Mouse (Mus musculus) layer of hippocampus, postnatal 14 days (tissue): ENCODE measurements around the gene Stxbp6. TPM values are rescaled to one million over a fixed set of nuclear protein-coding genes. Genes with fewer than 3 reads are reported as not detected.
"Not testable (repeated sequence)": the region's sequence is repeated elsewhere in the genome, so short reads cannot be mapped to it uniquely, and the experiment has no call there.

Experiments
- DNase-seq, 2 experiments: peaks; one replicate each; pipeline ENCODE4 v3.0.0; 2021 to 2022; ENCODE audit warnings: low spot score in 2 of 2, mixed read lengths in 1 of 2
- total RNA-seq, 2 experiments: library from RNA; stranded (reverse); gene quantifications; 2 replicates each; pipeline ENCODE4 v1.2.3; 2021

Stxbp6 gene
- total RNA-seq, 2 experiments from 2014 or later, result 45.5 to 54.8 TPM

DNA sequence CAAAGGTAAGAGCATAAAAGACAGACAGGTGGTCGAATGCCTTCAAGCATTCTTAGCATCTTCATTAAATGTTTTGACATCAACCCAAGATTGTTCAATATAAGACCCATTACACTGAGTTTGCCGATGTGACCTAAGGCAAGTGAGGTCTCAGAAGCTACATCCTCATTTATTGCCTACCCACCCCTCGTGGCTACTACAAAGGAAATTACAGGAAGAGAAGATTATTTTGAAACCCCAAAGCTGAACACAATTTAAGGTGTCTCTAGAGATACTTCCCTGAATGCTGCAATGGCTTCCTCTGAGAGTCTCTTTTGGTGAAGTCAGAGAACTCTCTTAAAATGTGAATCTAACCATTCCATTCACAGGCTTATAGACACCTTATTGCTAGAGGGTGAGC, 16.5 kb downstream of the Stxbp6 start:
- no peak for DNase-seq

DNA sequence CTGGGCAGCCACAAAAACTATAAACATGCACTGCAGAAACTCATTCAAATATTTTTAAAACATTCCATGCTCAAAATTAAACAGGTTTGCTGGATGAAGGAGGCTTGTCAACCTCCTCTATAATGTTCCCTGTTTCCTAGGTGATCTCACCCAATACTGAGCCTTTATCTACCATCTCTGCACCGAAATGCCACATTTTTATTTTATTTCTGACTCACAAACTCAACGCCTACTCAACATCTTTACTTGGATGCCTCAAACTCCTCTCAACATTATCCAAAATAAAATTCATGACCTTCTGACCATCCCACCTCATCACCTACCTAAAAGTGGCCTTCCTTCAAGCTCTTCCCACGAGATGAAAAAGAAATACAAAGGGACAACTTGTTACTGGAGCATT, 18.1 kb downstream of the Stxbp6 start:
- DNase-seq, result no peak

DNA sequence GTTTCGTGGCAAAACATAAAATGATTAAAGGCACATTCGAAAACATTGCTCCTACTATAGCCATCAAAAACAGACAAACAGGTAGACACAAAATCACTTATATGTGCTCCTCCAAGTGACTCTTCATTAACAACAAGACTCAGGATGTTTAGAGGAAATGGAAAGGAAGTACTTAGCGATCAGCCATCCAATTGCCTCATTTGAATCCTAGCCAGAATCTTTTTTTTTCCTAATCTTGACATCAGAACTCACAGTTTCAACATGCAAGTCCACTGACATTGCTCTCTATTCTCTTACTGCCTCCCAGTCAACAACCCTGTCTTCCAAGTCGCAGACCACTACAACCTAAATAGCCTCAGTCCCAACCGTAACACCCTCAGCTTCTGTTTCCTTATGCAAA, 21.2 kb downstream of the Stxbp6 start:
- DNase-seq, result no peak

DNA sequence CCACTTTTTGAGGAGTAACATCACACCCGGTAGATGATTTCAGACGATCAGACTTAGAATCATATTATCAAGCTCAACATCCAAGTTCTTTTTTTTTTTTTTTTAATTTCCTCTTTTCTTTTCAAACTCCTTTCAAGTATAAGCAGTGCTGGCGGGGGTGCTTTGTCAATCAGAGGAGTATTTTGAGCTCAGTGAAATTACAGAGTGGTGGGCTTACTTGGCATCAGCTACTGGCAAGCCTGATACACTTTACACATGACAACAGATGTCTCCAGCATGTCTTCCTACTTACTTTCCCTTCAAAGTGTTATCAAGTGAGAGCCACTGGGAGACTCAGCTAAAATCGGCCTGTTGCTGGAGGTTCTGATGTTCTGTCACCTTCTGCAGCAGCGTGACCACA, 21.6 kb downstream of the Stxbp6 start:
- no peak for DNase-seq

DNA sequence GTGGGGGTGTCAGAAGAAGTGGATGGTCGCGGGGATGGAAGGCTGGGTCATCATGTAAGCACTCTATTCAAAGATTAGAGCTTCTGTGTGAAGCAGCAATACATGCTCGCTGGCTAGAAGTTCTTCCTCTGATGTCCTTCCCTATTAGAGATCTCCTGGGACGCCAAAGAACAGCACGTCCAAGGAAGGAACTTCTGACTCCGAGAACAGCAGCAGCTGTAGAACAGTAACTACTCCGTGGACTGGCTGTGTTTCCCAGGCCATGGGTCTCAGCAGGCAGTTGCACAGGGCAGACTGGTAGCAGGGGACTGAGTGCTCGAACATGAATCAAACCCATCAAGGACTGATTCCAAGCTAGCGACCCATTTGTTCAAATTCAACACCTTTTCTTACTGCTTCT, 24.6 kb downstream of the Stxbp6 start:
- DNase-seq, result no peak

DNA sequence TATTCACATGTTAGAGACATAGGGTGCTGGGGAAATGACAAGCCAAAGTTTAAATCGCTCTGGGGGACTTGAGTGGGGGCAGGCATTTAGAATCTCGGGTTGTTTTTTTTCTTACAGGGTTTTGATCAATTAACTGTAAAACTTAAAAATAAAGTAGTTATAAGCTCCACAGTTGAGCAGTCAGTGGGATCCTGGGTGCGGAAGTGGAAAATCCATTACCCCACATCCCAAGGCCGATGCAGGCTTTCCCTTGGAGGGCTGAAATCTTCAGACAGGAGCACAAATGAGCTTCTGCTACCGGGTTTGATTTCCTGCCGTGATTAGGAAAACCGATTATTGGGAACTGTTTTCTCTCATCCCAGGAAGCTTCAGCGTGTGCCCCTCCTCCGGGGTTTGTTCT, 26.8 kb downstream of the Stxbp6 start:
- not testable (repeated sequence) for DNase-seq

DNA sequence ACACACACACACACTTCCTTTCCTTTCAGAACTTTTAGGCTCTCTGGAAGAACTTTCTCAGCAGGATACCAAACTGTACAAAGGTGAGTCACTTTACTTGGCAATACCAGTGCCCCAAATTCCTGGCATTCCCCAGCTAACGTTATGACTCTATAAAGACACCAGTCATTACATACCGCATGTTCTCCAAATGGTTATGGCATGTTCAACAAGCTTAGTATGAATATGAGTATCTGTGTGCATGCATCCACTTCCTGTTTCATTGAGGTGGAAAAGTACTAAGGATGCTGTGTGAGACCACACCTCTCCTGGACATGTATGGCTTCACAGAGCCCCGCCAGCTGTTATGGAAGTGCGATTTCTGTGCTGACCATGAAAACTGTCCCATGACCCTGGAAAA, 27.3 kb downstream of the Stxbp6 start:
- no peak for DNase-seq

DNA sequence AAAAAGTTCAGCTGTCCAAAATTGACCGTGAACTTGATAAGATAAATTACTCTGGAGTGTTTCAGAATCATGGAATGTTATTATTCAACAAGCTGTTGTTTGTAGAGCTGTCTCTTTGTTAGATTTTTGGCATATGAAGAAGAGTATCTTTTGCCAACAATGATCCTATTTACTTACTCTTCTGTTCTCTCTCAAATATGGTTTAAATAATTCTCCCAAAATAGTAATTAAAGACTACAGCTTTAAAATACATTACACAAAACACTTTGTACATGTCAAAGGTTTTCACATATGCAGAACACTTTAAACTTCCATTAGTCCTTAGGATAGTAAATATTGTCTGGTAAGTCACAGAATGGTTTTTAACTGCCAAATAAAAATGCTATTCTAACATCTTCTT, 29.9 kb downstream of the Stxbp6 start:
- DNase-seq, result no peak

DNA sequence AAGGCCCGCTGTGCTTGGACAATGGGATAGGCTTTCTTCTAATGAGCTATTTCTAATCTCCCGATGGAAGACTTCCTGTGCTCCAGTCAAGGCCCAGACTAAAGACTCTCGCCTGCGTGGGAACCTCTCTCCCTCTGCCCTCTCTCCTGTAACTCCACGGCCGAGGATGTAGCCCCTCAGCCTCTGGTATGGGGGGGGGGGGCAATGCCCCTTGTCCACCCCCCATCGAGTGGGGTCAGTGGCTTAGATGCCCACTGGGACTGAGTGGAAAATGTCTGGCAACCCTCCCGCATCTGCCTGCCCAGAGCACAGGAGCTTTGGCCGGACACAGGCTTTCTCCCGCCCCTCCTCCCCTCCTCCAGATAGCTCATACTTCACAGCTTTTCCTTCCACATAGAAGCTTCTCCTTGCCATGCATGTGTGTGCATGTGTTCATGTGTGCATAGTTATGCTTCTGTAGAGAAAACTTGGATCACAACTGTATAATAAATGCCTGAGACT, 31.9 kb downstream of the Stxbp6 start:
- DNase-seq, result no peak

DNA sequence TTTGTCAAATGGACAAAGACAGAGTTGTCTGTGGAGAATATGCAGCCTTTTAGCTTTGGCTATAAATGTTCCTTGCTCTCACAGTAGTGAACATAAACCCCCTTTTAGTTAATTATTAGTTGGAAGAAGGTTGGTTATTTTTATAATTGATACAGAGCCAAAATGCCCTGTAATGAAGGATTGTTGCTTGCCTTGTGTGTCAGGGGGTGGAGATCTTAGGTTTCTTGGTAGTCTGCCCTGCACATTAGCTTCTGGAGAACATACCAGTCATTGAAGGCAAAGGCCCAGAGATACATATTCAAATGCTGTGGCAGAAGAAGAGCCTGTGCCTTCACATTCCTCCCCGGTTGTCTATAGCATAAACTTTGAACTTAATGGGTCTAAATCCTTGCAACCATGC, 37.0 kb downstream of the Stxbp6 start:
- DNase-seq, result no peak

DNA sequence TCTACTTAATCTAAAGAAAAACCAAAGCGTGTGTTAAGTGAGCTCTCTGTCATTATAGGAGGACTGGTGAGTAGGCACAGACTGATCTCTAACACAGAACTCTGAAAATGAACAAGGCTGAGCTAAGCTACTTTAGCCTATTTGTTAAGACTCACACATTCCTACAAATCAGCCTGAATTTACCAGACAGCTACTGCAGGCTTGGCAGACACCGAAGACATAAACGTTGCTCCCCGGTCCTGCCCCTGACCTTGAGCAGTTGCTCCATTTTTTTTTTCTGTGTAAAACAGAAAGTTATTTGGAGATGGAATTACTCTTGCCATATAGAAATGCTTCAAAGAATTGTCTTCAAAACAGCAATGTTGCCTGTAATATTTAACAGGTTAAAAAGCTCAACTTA, 37.4 kb downstream of the Stxbp6 start:
- no peak for DNase-seq

DNA sequence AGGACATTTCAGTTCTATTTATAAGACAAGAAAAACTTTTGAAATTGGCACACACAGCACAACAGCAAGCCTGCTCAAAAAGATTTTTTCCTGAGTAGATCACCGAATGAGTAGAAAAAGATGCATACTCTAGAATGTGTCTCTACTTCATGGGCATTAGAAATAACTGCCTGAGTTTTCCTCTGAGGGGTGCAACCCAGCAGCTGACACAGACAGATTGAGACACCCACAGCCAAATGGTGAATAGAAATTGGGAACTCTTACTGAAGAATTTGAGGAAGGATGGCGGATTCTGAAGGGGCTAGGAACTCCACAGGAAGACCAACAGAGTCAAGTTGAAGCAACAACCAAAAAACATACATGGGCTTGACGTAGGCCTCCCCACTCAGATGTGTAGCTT, 43.8 kb downstream of the Stxbp6 start:
- peak; percentile 57 to 75 for DNase-seq

DNA sequence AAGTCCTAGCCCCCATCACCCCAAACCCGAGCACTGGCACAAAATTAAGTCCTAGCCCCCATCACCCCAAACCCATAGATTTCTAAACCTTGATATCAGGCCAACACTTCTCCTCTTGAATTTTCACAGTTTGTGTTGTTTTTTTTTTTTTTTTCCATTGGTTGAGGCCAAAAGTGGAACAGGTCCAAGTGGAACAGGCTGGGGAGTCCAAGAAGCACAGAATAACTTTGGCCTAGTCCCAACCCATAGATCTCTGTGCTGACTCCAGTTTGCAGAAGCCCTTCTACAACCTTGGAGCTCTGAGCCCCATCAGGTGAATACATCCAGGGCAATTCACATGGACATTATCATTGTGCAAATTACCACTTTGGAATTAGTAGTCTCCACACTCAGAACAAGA, 48.2 kb downstream of the Stxbp6 start:
- peak in 1 of 2 experiments; percentile 53 for DNase-seq

DNA sequence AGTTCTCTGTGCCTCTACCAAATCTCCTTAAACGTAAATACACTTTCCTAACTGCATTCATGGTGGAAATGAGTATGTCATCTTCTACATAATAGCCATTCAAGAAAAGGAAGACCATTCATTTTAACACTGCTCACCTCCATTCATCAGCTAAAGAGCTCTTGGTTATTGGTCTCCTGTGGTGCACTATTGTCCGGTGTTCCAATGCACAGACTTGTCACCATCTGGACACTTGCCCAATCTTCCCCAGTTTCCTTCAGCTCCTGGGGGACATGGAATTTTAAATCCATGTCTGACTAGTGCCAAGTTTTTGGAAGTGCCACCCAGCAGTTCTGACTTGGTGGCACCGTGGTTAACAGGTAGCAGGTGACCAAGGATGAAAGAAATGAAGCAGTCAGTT, 54.5 kb downstream of the Stxbp6 start:
- no peak for DNase-seq

DNA sequence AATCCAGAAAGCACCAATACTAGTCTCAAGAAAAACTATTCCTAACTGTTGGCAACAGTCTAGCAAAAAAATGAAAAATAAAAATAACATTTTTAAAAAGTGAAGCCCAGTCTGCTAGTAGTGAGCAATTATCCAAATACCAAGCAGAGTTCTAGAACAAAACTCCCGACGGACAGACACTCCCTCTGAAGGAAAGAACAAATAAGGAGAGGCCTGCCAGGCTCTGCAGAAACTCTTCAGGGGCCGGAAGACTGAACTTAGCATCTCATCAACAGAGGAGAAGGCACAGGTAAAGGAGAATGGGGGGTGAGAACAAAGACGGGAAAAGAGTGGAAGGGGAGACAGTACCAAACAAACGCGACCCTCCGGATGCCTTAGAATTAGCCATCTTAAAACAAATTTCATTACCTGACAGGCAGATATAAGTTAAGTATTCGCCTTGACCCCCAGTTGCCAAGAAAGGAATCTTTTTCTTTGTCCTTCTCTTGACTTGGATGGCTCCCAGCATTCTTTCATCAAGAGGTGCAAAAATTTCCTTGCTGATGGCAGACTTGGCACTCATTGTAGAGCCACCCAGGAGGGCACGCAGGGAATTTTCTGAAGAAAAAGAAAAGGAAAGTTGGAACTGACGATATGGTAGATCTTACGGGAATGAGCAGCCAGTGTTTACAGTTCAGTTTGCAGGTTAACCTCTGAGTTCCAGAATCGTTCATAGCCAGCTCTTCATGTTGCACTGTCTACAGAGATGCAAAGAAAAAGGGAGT, 55.3 kb downstream of the Stxbp6 start:
- no peak for DNase-seq

DNA sequence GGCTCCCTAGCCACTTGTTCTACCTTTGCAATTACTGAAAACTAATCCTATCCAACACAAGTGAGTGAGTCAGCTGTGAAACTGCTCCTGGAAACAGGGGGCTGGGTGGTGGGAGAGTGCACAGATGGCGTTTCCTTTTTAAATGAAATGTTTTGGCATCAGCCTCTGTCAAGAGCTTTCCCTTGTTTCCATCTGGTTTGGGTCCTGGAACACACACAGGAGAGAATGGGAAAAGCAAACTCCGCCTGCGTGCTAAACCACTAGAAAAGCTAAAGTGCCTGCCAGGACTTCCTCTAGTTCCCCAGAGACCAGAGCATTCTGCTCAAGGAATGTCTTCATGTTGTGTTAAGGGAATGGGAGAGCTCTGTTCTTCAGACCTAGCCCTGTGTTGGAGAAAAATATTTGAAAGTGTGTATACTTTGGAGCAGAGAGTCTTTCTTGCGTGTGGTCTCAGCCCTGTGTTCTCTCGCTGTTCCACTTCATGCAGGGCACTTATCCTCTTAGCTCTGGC, 61.2 kb downstream of the Stxbp6 start:
- peak; percentile 70 to 92 for DNase-seq

DNA sequence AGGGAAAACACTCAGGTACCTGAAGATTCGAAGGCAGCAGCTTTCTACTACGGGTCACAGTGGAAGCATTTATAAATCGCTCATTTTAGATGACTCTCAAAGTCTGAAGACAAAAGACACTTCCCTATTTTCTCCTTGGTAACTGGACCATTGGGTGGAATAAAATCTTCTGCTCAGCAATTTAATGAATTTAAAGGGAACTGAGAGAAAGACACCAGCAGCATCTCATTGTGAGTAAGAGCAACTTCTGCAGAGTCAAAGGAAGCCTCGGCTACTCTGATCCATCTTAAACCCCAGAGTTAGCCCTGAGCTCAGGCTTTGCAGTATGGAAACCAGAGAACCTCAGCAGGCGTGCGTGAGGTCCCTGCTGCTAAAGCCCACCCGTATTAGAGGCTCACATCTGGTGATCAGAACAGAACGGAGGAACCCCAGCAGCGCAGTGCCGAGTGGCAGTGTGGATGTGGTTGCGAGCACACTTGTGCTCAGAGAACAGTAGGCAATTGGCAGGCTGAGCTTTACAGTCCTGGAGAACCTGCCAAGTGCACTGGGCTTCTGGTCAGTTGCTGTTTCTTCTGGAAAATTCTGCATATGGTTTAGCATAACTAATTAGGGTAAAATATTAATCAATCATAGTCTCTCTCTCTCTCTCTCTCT, 62.9 kb downstream of the Stxbp6 start:
- DNase-seq, result peak; percentile 34 to 44

DNA sequence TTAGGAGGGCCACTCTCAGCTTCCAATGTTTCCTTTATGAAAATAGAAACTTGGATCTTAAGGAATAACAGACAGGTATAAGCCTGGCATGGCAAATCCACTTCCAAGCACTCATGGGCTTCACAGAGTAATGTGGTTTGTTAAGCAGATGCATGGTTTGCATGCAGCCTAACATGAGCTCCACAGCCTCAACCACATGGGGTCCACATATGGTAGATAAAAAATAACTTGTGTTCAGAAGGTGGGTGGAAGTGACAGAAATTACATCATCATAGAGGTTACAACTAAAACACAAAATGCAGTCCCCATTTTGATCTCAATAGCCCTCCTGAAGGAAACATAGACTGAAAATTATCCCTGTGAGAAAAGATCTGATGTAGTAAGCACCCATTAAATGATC, 63.5 kb downstream of the Stxbp6 start:
- DNase-seq, result peak in 1 of 2 experiments; percentile 58

DNA sequence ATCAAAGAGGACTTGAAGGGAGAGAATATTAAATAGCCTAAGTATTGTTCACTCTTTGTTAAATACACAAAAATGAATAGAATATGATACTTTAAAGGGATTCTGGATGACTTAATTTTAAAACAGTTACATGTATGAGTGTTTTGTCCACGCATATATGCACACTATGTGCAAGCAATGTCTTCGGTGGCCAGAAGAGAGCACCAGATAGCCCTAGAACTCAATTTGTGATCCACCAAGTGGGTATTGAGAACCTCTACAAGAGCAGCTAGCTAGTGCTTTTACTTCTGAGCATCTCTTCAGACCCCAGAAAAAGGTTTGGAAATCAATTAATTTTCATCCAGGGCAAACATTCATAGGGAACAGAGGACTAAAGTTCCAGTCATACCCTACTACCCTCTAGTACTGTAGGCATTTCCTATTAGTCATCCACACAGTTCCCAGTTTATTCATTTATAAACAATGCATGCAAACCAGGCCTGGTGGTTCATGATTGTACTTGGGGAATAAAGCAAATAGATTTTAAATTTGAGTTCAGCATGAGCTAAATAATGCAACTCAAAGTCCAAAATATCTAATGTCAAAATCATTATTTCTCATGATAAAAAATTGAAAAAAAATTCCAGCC, 64.4 kb downstream of the Stxbp6 start:
- no peak for DNase-seq

DNA sequence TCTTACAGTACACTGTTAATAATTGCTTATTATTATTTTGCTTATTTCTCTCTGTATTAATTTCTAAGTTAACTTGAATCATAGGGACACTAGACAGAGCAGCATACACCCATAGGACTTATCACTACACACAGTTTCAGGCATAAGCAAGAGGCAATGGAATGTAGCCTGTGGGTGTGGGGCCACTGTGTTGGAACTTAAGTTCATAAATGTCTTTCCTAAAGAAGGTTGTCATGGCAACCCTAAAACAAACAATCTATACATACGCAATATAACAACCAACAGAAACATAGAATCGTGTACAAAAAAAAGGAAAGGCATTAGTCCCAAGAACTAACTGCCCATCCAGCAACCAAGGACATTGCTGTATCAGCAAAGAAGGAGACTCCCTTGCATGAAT, 67.9 kb downstream of the Stxbp6 start:
- DNase-seq, result no peak

DNA sequence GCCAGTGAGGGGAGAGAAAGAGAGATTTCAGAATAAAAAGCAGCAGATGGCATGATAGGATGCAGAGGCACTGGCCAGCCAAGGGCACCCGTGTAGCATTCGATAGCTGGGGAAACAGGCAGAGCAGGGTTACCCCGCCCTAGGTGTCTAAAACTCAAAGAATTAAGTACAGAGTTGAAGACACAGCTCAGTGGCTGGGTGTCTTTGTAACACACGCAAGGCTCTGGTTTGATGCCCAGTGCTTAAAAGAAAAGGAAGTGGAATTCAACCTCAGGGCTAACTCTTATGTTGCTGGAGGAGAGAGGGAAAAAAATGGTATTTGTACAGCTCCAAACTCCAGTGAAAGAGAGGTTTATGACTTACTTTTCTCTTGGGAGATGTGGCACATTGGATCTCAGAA, 68.5 kb downstream of the Stxbp6 start:
- no peak for DNase-seq

DNA sequence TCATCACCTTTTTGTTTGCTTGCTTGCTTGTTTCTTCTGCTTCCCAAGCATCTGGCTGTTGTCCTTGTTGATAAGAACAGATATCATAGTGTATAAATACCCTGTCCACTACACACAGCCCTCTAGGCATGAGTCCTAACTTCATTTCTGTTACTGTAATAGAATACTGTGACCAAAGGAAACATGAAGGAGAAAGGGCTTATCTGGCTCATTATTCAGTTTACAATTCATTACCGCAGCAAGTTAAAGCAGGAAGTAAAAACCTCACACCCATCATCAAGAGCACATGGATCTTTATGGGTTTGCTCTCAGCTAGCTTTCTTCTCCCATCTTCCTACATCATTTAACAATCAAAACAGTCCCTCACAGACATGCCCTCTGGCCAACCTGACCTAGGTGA, 72.5 kb downstream of the Stxbp6 start:
- DNase-seq, result no peak
